10 mouse cellular contexts compared by ENCODE assay signal in genomic region chr14:102510387-102510786, GRCm38 (mm10).
DNase-seq lines count a peak whose midpoint lies in the region; ATAC-seq and TF ChIP-seq lines count a peak whose summit lies in the region.
"Had no signal": no experiment of that assay in that cellular context is flagged by ENCODE, and none has a peak within 500 bp of the region (broad histone marks: within the 10 kb centered on the region; RNA-seq: fewer than 3 reads in every experiment).

No protein-coding gene starts in this region.

- H3K9me3 ChIP-seq in kidney, embryonic 15.5 days (replicated peaks) = no peaks in the 10 kb centered on the region
- no peaks in the 10 kb centered on the region for H3K9me3 ChIP-seq in embryonic facial prominence, embryonic 14.5 days (ENCODE audit: control insufficient read depth, low read length)
- H3K9me3 ChIP-seq in limb, embryonic 10.5 days (replicated peaks) = no peaks in the 10 kb centered on the region
- H3K9me3 ChIP-seq: embryonic facial prominence, embryonic 13.5 days; megakaryocyte, embryonic 14.5 days had no signal

- no peaks in the 10 kb centered on the region for H3K36me3 ChIP-seq in kidney, embryonic 15.5 days
- no peaks in the 10 kb centered on the region for H3K36me3 ChIP-seq in embryonic facial prominence, embryonic 14.5 days (ENCODE audit: control insufficient read depth, insufficient read depth, low read length)
- H3K36me3 ChIP-seq in kidney, adult 2 months (ENCODE audit: control insufficient read depth, insufficient read depth, low read length) = no peaks in the 10 kb centered on the region
- H3K36me3 ChIP-seq in limb, embryonic 10.5 days = no peaks in the 10 kb centered on the region
- H3K36me3 ChIP-seq: embryonic facial prominence, embryonic 13.5 days had no signal

- no peak for ATAC-seq in kidney, embryonic 15.5 days (replicated peaks; ENCODE audit: low FRiP score)
- ATAC-seq in embryonic facial prominence, embryonic 14.5 days (ENCODE audit: low read depth) = no peak

- 29% methylated on average over 4 of the region's 4 CpGs for WGBS in kidney, embryonic 15.5 days
- 37% methylated on average over 4 of the region's 4 CpGs for WGBS in embryonic facial prominence, embryonic 14.5 days
- WGBS in kidney, adult 2 months = 35% methylated on average over 4 of the region's 4 CpGs
- WGBS in limb, embryonic 10.5 days = 33% methylated on average over 4 of the region's 4 CpGs
- 37% methylated on average over 4 of the region's 4 CpGs for WGBS in olfactory bulb, adult 2 months

- no peaks in the 10 kb centered on the region for H3K27me3 ChIP-seq in kidney, embryonic 15.5 days
- no peaks in the 10 kb centered on the region for H3K27me3 ChIP-seq in embryonic facial prominence, embryonic 14.5 days (replicated peaks; ENCODE audit: control insufficient read depth, insufficient read depth, low read length)
- H3K27me3 ChIP-seq in kidney, adult 2 months (replicated peaks; ENCODE audit: control insufficient read depth, insufficient read depth, low read length) = no peaks in the 10 kb centered on the region
- no peaks in the 10 kb centered on the region for H3K27me3 ChIP-seq in limb, embryonic 10.5 days (ENCODE audit: low read depth, poor library complexity, severe bottlenecking)
- H3K27me3 ChIP-seq: embryonic facial prominence, embryonic 13.5 days; megakaryocyte, embryonic 14.5 days had no signal

- no peak for TF ChIP-seq POLR2A in kidney, adult 2 months (IDR thresholded peaks at IDR 0.05; ENCODE audit: low read depth, low read length)
- no peak for TF ChIP-seq POLR2A in olfactory bulb, adult 2 months (IDR thresholded peaks at IDR 0.05; ENCODE audit: insufficient read depth, low read depth, low read length)

- H3K4me1 ChIP-seq in kidney, embryonic 15.5 days = no peaks in the 10 kb centered on the region
- peaks cover 10% of the 10 kb centered on the region; the same call in 1 of the 2 replicates for H3K4me1 ChIP-seq in embryonic facial prominence, embryonic 14.5 days (ENCODE audit: control insufficient read depth, insufficient read depth, low read length)
- H3K4me1 ChIP-seq in kidney, adult 2 months (ENCODE audit: control insufficient read depth, insufficient read depth, low read length) = no peaks in the 10 kb centered on the region
- peaks cover 25% of the 10 kb centered on the region for H3K4me1 ChIP-seq in limb, embryonic 10.5 days
- H3K4me1 ChIP-seq in olfactory bulb, adult 2 months (ENCODE audit: control insufficient read depth, insufficient read depth, low read length) = no peaks in the 10 kb centered on the region
- H3K4me1 ChIP-seq: megakaryocyte, embryonic 14.5 days had no signal

- H3K4me2 ChIP-seq in kidney, embryonic 15.5 days = no peak overlapping the region
- H3K4me2 ChIP-seq in embryonic facial prominence, embryonic 14.5 days (ENCODE audit: low read depth, low read length) = no peak overlapping the region
- H3K4me2 ChIP-seq: embryonic facial prominence, embryonic 13.5 days had no signal

- no peak overlapping the region for H3K9ac ChIP-seq in kidney, embryonic 15.5 days
- H3K9ac ChIP-seq in embryonic facial prominence, embryonic 14.5 days (ENCODE audit: low read depth, low read length) = no peak overlapping the region
- H3K9ac ChIP-seq: embryonic facial prominence, embryonic 13.5 days had no signal

- no peak overlapping the region for H3K27ac ChIP-seq in kidney, embryonic 15.5 days
- no peak overlapping the region for H3K27ac ChIP-seq in embryonic facial prominence, embryonic 14.5 days (replicated peaks; ENCODE audit: low read depth, low read length)
- no peak overlapping the region for H3K27ac ChIP-seq in kidney, adult 2 months (ENCODE audit: insufficient read depth, low read depth, low read length)
- no peak overlapping the region for H3K27ac ChIP-seq in limb, embryonic 10.5 days
- no peak overlapping the region for H3K27ac ChIP-seq in olfactory bulb, adult 2 months (ENCODE audit: insufficient read depth, low read depth, low read length)
- H3K27ac ChIP-seq: embryonic facial prominence, embryonic 13.5 days had no signal

- no peak overlapping the region for H3K4me3 ChIP-seq in kidney, embryonic 15.5 days (replicated peaks)
- no peak overlapping the region for H3K4me3 ChIP-seq in embryonic facial prominence, embryonic 14.5 days (ENCODE audit: low read depth, low read length)
- H3K4me3 ChIP-seq in kidney, adult 2 months (ENCODE audit: insufficient read depth, low read depth, low read length) = no peak overlapping the region
- no peak overlapping the region for H3K4me3 ChIP-seq in limb, embryonic 10.5 days
- H3K4me3 ChIP-seq in olfactory bulb, adult 2 months (ENCODE audit: insufficient read depth, low read depth, low read length) = no peak overlapping the region
- H3K4me3 ChIP-seq: embryonic facial prominence, embryonic 13.5 days; megakaryocyte, embryonic 14.5 days had no signal

- peak; percentile 42 for DNase-seq in kidney, adult 11 months
- peak; percentile 22 to 28 for DNase-seq in adrenal gland, postnatal 4 days (ENCODE audit: low spot score in 2 of 2)
- DNase-seq in embryonic facial prominence, embryonic 14.5 days (ENCODE audit: low spot score) = peak; percentile 37
- DNase-seq in kidney, adult 2 months = peak; percentile 70
- peak; percentile 77 for DNase-seq in limb, embryonic 10.5 days (ENCODE audit: low spot score)
- DNase-seq in thymus, postnatal 4 days = peak; percentile 65

- TF ChIP-seq CTCF in kidney, adult 2 months (conservative IDR thresholded peaks at IDR 0.05; ENCODE audit: insufficient read depth, insufficient read length, low read depth, low read length) = peak; percentile 85
- TF ChIP-seq CTCF in olfactory bulb, adult 2 months (IDR thresholded peaks at IDR 0.05; ENCODE audit: insufficient read depth, low read depth, low read length) = peak; percentile 50

Comparison
In these comparisons a context has a peak if more than half of its experiments do, and no peak if none do; other contexts are left out.
1. DNase-seq: peak in every context shown above with its lines; median percentile 77 in limb, embryonic 10.5 days; 70 in kidney, adult 2 months; 65 in thymus, postnatal 4 days; 42 in kidney, adult 11 months; 37 in embryonic facial prominence, embryonic 14.5 days; 25 in adrenal gland, postnatal 4 days.